Mouse (Mus musculus) myocyte (in vitro differentiated cells): ENCODE results near the gene Yjefn3.

Source experiments
- CEBPB ChIP-seq: IDR thresholded peaks from 2 replicates; pipeline ENCODE4 v1.6.1; 2011; ENCODE audit warnings: mild to moderate bottlenecking, moderate library complexity; ENCODE audit not compliant: poor library complexity, insufficient read depth, severe bottlenecking
- E2F4 ChIP-seq: IDR thresholded peaks from one replicate; pipeline ENCODE4 v1.6.1; 2011; ENCODE audit warnings: mild to moderate bottlenecking, control low read depth, moderate library complexity; ENCODE audit not compliant: insufficient read depth
- MAX ChIP-seq: IDR thresholded peaks from one replicate; pipeline ENCODE4 v1.6.1; 2011; ENCODE audit warnings: low read depth, mild to moderate bottlenecking, control low read depth
- MYOG ChIP-seq, 3 experiments: IDR thresholded peaks; one replicate each; pipeline ENCODE4 v1.6.1; 2011; ENCODE audit warnings: control low read depth in 2 of 3, low read depth in 2 of 3, mild to moderate bottlenecking in 2 of 3; ENCODE audit not compliant: insufficient read length in 2 of 3, control insufficient read depth in 1 of 3, insufficient read depth in 1 of 3
- POLR2A ChIP-seq: IDR thresholded peaks from one replicate; pipeline ENCODE4 v1.6.1; 2011; ENCODE audit warnings: low read depth, mild to moderate bottlenecking, control low read depth, moderate library complexity; ENCODE audit not compliant: insufficient read length
- REST ChIP-seq: IDR thresholded peaks from one replicate; pipeline ENCODE4 v1.6.1; 2011; ENCODE audit warnings: mild to moderate bottlenecking, control low read depth, moderate library complexity; ENCODE audit not compliant: insufficient read depth, insufficient read length
- TCF12 ChIP-seq: IDR thresholded peaks from one replicate; pipeline ENCODE4 v1.6.1; 2011; ENCODE audit warnings: mild to moderate bottlenecking, control low read depth; ENCODE audit not compliant: poor library complexity, insufficient read depth, severe bottlenecking
- USF1 ChIP-seq: IDR thresholded peaks from one replicate; pipeline ENCODE4 v1.6.1; 2011; ENCODE audit warnings: low read depth, mild to moderate bottlenecking, control low read depth, moderate library complexity

DNA sequence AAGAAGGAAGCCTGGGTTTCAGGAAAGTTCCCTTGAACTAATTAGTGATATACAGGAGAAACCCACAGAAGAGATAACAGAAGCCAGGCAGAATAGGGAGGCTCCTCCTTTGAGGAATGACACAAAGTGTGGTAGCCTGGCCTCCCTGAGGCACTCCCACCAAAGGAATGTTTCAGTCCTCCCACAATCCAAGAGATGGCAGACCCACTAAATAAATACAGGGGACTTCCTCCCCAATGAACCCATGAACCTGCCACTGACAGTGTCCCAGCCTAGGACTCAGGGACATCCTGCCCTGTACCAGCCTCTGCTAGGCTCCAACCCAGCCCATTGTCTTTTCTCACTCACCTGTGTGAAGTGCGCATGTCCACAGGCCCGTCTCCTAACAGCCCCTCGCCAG lies 32.9 kb upstream of the Yjefn3 start:
- TF ChIP-seq POLR2A = no peak
- no peak for TF ChIP-seq E2F4
- no peak for TF ChIP-seq MAX
- TF ChIP-seq TCF12 = no peak
- TF ChIP-seq REST = no peak
- no peak for TF ChIP-seq USF1
- TF ChIP-seq CEBPB = no peak
- peak in 1 of 3 experiments; percentile 19 for TF ChIP-seq MYOG (IDR thresholded peaks at IDR 0.05; ENCODE audit: control insufficient read depth in 1 of 3, insufficient read depth in 1 of 3, insufficient read length in 2 of 3, low read depth in 2 of 3)
